Mouse (Mus musculus) midbrain, postnatal 0 days (tissue): ENCODE results near the gene Nanog. TPM values are rescaled to one million over a fixed set of nuclear protein-coding genes. Genes with fewer than 3 reads are reported as not detected.
A peak's percentile ranks its signal among the peaks of the same experiment; 100 is the strongest.

Source experiments
- ATAC-seq: fragments of 200-750 bp; cut with Nextera tagmentation; 2 replicates; pipeline ENCODE4 v1.8.0; 2017; ENCODE audit warnings: moderate number of reproducible peaks, mild to moderate bottlenecking, moderate TSS enrichment, moderate library complexity; ENCODE audit not compliant: low FRiP score
- DNase-seq: peaks from one replicate; pipeline ENCODE4 v3.0.0-alpha.2; 2015; ENCODE audit warnings: low spot score
- H3K27ac ChIP-seq: fragments of 300-500 bp; sonication (generic); 2 replicates; pipeline ENCODE4 v1.5.1; 2014; ENCODE audit warnings: low read depth, mild to moderate bottlenecking, low read length, mixed read lengths
- H3K27me3 ChIP-seq: fragments of 300-500 bp; sonication (generic); 2 replicates; pipeline ENCODE4 v1.6.1; 2014; ENCODE audit warnings: low read length, control low read depth, mixed read lengths; ENCODE audit not compliant: insufficient read depth
- H3K36me3 ChIP-seq: fragments of 300-500 bp; sonication (generic); 2 replicates; pipeline ENCODE4 v1.6.1; 2014; ENCODE audit warnings: low read length, control low read depth, mixed read lengths; ENCODE audit not compliant: insufficient read depth
- H3K4me1 ChIP-seq: fragments of 300-500 bp; sonication (generic); 2 replicates; pipeline ENCODE4 v1.6.1; 2014; ENCODE audit warnings: mild to moderate bottlenecking, control low read depth, antibody characterized with exemption, low read length, mixed read lengths; ENCODE audit not compliant: insufficient read depth
- H3K4me2 ChIP-seq: fragments of 300-500 bp; sonication (generic); 2 replicates; pipeline ENCODE4 v1.6.1; 2014; ENCODE audit warnings: low read depth, mild to moderate bottlenecking, low read length, mixed read lengths; ENCODE audit not compliant: poor library complexity, severe bottlenecking
- H3K4me3 ChIP-seq: fragments of 300-500 bp; sonication (generic); 2 replicates; pipeline ENCODE4 v1.5.1; 2014; ENCODE audit warnings: low read depth, mild to moderate bottlenecking, low read length, moderate library complexity
- H3K9ac ChIP-seq: fragments of 300-500 bp; sonication (generic); replicated peaks from 2 replicates; pipeline ENCODE4 v1.6.1; 2014; ENCODE audit warnings: mild to moderate bottlenecking, low read length, moderate library complexity, mixed read lengths; ENCODE audit not compliant: poor library complexity, severe bottlenecking
- H3K9me3 ChIP-seq: fragments of 300-500 bp; sonication (generic); 2 replicates; pipeline ENCODE4 v1.6.1; 2016; ENCODE audit warnings: low read length, control low read depth
- CTCF ChIP-seq: IDR thresholded peaks from 2 replicates; pipeline ENCODE4 v1.5.1; 2016; ENCODE audit warnings: antibody characterized with exemption, mild to moderate bottlenecking
- WGBS: fragments of 180-500 bp; shearing (Covaris S2); extraction: QIAGEN DNeasy Blood & Tissue Kit; methylation state at CpG from one replicate; pipeline ENCODE4 v1.1.7; 2014; 5-methylcytosine and 5-hydroxymethylcytosine counted together
- polyA plus RNA-seq: library from polyadenylated mRNA; unstranded; fragments of >200 nt; fragmentation: Nextera tagmentation; extraction: Ambion mirVana; gene quantifications from 2 replicates; pipeline ENCODE4 v1.2.1, GENCODE M21; 2015
- total RNA-seq: library from RNA; depleted of rRNA; stranded (reverse); fragments of >200 nt; gene quantifications from 2 replicates; pipeline ENCODE4 v1.2.3, GENCODE M21; 2014

The Nanog gene
- total and polyA plus RNA-seq, 2 experiments from 2014 or later: 0.10 to 0.16 TPM

GRCm38 (mm10) chr6:122719942-122720341 is 12.7 kb downstream of the Nanog start:
- ATAC-seq (no peak), DNase-seq (peak; percentile 64)
- Histone ChIP-seq H3K36me3 (no peaks in the 10 kb centered on the region), H3K9ac (no peak overlapping the region), H3K9me3 (no peaks in the 10 kb centered on the region), H3K27ac (no peak overlapping the region), H3K4me1 (no peaks in the 10 kb centered on the region; the same call in 1 of the 2 replicates), H3K27me3 (no peaks in the 10 kb centered on the region), H3K4me3 (no peak overlapping the region), H3K4me2 (no peak overlapping the region)
- peak; percentile 71 for TF ChIP-seq CTCF
- 22% methylated on average over 2 of the region's 2 CpGs for WGBS

DNA sequence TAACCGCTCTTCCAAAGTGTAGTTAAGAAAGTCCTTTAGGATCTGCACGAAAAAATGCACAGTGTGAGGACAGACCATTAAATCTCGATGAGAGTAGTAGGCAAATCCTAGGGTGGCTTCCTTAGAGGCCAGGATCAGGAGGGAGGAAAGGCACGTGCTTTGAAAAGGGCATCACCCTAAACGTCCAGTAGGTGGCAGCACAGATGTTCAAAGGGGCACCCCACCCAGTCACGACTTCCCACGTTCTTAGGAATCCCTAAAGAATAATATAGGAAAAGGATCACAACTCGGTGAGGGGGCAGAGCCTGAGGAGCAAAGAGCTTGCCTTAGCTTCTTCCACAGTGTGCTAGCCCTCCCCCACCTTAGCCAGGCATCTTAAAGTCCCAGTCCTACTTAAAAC is 32.7 kb downstream of the Nanog start:
- ATAC-seq (peak; percentile 57), DNase-seq (peak; percentile 85)
- Histone ChIP-seq H3K4me3 (peak overlapping the region; percentile 63), H3K27me3 (no peaks in the 10 kb centered on the region), H3K9ac (no peak overlapping the region; the same call in 1 of the 2 replicates), H3K27ac (no peak overlapping the region), H3K4me1 (0 out of 2 replicates have a peak, but pooled peaks cover 6% of the 10 kb centered on the region), H3K9me3 (no peaks in the 10 kb centered on the region), H3K36me3 (peaks cover 14% of the 10 kb centered on the region), H3K4me2 (peak overlapping the region; percentile 69)
- 10% methylated on average over 8 of the region's 8 CpGs for WGBS
- TF ChIP-seq CTCF: peak; percentile 87

DNA sequence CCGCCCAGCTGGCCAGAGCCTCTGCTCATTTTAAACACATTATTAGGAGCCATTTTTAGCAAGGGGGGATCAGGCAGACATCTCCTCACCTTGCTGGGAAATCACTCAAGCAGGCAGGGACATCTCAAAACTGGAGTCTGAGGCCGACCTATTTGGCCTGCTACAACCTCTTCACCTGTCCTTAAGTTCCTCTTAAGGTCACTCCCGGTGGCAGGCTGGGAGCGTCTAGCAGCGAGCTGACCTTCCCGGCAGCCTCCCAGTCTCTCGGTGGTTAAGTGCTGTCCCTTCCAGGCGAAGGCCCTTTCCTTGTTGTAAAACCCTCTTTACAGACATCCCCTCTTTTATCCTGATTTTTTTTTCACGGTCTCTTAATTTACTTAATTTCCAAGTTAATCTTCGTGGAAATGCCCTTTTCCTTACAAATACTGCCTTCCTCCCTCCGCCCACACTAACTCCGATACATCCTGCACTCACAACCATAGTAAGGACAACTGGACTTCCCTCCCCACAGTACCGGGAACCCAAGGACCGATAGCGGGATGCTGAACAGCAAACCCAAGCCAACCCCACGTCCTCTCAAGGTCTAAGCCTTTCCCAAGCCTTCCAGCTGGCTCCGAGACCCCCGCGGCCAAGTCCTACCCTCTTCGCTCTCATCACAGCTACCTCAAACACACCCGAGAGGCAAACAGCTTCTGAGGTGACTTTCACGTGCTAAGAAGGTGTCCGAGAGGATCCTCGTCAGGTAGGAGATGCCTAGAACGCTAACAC is 34.4 kb downstream of the Nanog start:
- peak overlapping the region; percentile 69 for H3K9ac ChIP-seq
- WGBS: 2% methylated on average over 25 of the region's 25 CpGs
- H3K9me3 ChIP-seq: no peaks in the 10 kb centered on the region
- DNase-seq (peak; percentile 27), ATAC-seq (no peak)
- H3K36me3 ChIP-seq: peaks cover 4% of the 10 kb centered on the region
- peak overlapping the region; percentile 55 for H3K27ac ChIP-seq
- peak overlapping the region; percentile 69 for H3K4me2 ChIP-seq
- no peak for TF ChIP-seq CTCF
- 0 out of 2 replicates have a peak, but pooled peaks cover 6% of the 10 kb centered on the region for H3K4me1 ChIP-seq
- peak overlapping the region; percentile 63 for H3K4me3 ChIP-seq
- H3K27me3 ChIP-seq: no peaks in the 10 kb centered on the region

DNA sequence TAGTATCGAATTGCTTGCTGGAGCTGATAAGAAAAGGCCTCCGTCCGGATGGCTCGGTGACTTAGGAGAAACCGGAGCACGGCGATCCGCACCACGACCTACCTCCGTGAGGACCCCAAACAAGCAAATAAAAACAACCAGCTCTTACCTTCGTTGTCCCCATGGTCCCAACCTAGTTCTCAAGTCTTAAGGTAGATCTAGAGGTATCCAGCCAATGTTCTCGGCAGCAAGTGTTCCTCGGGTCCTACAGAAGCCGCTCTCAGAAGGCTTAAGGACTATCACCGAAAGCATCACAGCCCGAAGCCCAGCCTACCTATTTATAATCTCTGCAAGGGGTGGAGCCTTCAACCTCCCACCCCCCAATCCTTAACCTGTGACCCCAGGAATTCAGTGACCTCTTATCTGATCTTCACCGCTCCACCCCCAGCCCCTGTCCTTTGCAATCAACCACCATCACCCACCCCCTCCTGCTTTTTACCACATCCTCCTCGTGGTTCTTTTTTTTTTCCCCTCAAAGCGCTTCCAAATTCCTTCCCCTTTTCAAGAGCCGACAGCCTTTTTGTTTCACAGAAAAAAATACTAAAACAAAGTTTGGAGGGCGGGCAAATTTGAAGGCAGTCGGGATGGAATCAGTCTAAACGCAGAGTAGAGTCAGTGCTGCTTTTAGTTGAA is 35.1 kb downstream of the Nanog start:
- Histone ChIP-seq H3K36me3 (no peaks in the 10 kb centered on the region; the same call in 1 of the 2 replicates), H3K4me1 (0 out of 2 replicates have a peak, but pooled peaks cover 6% of the 10 kb centered on the region), H3K4me2 (peak overlapping the region; percentile 69), H3K27me3 (no peaks in the 10 kb centered on the region), H3K27ac (peak overlapping the region; percentile 39), H3K4me3 (peak overlapping the region; percentile 63), H3K9me3 (no peaks in the 10 kb centered on the region), H3K9ac (peak overlapping the region; percentile 69)
- ATAC-seq (peak; percentile 56; the same call in 1 of the 2 replicates), DNase-seq (peak; percentile 79)
- WGBS: under 1% methylated on average over 23 of the region's 23 CpGs
- TF ChIP-seq CTCF: no peak

DNA sequence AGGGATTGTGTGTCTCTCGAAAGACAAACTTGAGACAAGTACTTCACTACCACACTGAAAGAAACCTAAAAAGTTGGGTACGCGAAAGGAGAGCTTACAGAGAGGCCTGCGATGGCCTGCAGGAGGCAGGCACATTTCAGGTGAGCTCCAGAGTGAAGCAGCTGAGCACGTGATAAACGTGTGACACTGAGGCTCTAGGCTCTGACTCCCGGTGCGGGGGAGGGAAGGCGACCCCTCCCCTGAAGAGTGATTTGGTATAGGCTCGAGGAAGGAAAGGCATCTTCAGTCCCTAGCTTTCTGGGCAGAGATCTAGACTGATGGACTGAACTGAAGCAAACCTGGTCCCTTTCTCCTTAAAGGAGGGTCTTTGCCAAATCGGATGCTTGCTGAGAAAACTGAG is 36.1 kb downstream of the Nanog start:
- ATAC-seq (0 out of 2 replicates have a peak, but pooled peaks have one; percentile 48), DNase-seq (no peak)
- TF ChIP-seq CTCF: peak; percentile 52
- no peaks in the 10 kb centered on the region for H3K36me3 ChIP-seq
- 0 out of 2 replicates have a peak, but pooled peaks cover 6% of the 10 kb centered on the region for H3K4me1 ChIP-seq
- H3K9ac ChIP-seq: no peak overlapping the region
- H3K4me2 ChIP-seq: peak overlapping the region; percentile 26
- no peak overlapping the region for H3K27ac ChIP-seq
- H3K9me3 ChIP-seq: no peaks in the 10 kb centered on the region
- no peaks in the 10 kb centered on the region for H3K27me3 ChIP-seq
- no peak overlapping the region for H3K4me3 ChIP-seq
- 28% methylated on average over 11 of the region's 11 CpGs for WGBS
